Mouse (Mus musculus) T-helper 2 cell (primary cell): ENCODE data around the gene Pusl1.

Experiments used
- in situ Hi-C: fragments of 300-600 bp; cut with MboI, MseI; formaldehyde crosslinking; loops from one replicate; pipeline ENCODE4 v1.15.1; 2025; ENCODE audit warnings: high pct_unique_total_duplicates

The Pusl1 gene

DNA sequence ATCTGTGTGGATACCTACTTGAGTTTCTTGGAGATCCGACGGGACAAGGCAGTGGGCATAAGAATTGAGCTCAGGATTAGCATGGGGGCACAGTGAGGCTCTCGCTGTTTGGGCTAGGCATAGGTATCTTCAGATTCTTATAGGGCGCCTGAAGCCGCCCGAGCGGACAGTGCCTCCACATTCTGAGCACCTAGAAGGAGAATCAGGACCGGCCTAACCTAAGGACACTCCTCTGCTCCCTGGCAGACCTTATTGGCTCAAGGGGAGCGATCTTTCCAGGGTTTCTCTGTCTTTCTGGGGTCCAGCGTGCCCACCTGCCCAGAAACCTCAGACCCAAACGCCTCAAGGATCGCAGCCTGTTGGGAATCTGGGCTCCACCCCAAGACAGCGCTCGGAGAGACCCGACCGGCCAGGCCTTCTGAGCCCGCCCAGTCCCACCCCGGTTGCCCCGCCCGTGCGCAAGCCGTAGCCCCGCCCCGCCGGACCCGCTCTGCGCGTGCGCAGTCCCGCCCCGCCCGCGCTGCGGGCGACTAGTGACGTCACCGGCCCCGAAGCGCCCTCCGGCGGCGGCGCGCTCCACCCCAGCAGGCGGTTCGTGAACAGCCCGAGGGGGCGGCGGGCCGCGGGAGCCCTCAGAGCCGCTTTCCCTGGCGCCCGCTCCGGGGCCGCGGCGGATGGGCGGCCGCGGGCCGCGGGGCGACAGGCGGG is 44.6 kb downstream of the Pusl1 start, which contains the start of gene Dvl1:
TSS of gene Dvl1 (plus strand) at position 532 of the 708 bp plus-strand sequence.
- in situ Hi-C loops: no loop called here

DNA sequence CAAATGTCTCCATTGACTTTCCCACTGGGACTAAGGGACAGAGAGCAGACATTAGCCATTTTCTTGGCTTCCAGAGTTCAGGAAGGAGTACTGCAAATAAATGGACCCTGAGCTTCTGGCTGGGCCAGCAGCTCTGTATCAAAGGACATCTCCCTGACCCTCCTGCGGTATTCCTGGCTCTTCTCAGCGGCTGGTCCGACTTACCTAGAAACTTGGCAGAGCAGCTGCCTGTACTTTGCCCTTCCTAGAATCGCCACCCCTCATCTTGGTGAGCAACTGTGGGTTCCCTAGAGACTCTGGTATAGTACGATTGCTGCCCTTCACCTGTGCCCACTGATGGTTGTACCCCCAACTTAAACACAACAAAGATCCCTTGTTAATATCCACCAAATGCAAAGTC is 48.4 kb downstream of the Pusl1 start:
- in situ Hi-C loops: no loop called here

DNA sequence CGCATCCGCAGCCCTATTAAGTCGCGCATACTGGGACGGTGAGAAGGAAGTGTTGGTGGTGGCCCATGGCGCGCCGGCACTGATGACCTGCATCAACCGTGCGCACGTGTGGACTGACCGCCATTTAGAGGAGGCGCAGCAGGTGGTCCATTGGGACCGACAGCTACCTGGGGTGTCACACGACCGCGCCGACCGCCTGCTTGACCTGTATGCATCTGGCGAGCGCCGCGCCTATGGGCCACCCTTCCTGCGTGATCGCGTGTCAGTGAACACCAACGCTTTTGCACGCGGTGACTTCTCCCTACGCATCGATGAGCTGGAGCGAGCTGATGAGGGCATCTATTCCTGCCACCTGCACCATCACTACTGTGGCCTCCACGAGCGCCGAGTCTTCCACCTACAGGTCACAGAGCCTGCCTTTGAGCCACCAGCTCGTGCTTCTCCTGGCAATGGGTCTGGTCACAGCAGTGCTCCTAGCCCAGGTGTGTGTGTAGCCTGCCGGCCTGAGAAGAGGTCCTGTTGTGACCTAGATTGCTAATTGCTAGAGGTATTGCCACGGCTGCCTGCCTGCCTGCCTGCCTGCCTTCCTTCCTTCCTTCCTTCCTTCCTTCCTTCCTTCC is 49.8 kb downstream of the Pusl1 start:
- in situ Hi-C loops: no loop called here

DNA sequence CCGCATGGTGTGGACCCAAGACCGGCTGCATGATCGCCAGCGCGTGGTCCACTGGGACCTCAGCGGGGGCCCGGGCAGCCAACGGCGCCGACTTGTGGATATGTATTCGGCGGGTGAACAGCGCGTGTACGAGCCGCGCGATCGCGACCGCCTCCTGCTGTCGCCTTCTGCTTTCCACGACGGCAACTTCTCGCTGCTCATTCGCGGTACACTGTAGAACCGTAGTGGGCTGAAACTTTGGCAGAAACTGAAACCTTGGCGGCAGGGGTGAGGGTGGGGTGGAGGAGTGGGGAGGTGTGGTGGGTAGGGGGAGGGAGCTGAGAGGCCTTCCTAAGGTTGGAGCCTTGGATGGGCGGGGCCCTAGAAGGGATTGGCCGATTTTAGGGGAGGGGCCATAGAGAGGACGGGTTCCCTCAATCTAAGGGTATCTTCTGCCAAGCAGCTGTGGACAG is 50.6 kb downstream of the Pusl1 start:
- in situ Hi-C loops: no loop called here

DNA sequence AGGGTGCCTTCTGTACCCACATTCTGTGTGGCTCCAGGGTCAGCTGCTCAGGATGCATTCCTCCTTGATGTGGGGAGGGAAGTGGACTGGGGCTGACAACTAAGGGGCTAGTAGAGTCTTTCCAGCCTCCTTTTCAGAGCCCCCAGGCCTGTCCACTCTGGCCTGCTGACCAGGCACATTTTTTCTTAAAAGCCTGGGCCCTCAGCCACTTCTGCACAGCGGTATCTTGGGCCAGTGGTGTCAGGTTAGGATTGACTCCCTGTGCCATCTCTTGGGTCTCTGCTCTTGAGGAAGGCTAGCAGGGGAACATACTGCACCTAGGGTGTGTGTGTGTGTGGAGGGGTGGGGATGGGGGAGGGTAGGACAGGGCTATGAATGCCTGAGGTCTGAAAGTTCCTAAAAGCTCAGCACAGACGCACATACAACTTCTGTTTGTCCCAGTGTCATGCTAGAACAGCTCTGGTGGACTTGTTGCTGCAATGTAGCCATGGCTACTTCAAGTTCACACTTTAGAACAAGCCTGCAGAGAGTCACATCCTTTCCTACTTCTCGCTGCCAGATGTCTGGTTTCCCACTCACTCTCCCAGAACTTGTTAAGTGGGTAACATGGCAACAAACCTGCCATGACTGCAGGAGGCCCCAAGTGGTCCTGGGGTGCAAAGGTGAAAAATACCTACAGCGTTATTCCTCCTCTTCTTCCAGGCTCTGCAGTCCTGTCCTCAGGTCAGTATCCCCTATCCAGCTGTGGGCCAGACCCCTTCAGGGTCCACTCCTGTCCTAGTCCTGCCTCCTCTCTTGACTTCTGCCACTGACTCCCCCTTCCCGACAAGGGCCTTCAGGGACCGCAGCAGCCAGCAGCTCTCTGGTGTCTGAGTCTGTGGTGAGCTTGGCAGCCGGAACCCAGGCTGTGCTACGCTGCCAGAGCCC is 51.2 kb downstream of the Pusl1 start:
- in situ Hi-C loops: no loop called here

DNA sequence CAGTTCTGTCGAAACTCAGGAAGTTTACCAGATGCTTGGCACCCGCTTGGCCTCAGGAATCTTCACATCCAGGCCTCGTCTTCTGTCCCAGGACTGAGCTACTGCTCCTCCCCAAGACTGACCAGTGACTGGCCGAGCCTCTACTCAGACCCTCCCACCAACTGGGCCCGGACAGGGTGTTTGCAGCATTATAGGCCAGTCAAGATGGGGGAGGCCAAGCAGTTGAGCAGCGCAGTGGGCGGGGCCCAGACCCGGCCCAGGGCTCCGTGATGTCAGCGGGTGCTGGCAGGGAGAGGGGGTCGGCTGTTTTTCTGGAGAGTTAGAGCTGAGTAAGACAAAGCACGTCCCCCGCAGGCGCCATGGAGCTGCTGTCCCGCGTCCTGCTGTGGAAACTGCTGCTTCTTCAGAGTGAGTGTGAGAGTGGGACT is 52.1 kb downstream of the Pusl1 start, which contains the start of gene Mxra8:
TSS of gene Mxra8 (plus strand) at position 198 of the 428 bp plus-strand sequence.
- in situ Hi-C loops: no loop called here

DNA sequence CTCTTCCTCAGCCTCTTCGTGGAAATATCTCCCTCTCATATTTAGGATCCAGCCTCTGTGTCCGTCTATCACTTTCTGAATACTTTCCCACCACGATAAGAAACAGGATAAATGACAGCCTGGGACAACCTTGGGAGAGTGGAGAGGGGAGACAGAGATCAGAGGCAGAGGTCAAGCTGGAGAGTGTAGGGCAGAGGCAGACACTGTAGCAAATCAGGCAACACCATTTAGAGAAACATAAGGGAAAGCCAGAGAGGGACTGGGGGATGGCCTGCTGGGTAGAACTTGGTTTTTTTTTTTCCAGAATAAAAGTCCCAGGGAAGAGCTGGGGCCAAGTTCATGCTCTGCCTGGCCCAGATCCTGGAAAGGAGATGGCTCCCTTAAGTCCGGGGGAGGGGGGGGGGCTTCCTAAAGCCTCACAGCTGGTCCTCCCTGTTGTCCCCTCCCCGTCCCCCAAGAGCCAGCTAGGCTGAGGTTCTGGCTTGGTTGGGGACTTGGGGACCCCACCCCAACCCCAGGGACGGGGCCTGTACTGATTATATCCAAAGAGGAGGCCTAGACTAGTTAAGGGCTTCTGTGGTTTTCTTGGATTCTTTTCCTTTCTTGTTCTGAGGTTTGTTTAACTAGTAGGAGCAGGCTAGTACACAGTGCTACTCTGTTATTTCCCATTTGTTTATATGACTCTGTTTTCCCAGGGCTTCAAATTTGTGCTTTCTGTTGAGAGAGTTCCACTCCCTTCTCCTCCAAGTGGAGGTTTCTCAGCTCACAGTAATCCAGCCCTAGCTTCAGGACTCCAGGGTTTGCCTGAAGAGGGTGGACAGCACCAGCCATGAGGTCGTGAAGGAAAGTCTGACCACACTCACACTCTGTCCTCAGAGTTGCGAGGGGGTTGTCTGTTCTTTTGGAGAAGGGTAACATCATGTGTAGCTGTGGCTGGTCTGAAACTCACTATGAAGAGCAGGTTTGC is 53.1 kb downstream of the Pusl1 start:
- in situ Hi-C loops: no loop called here
